Mouse (Mus musculus) ovary, postnatal 14 days (tissue): ENCODE data around the gene Smarcb1.

ENCODE experiments used
- DNase-seq: peaks from one replicate; pipeline ENCODE4 v3.0.0; 2022; ENCODE audit warnings: low spot score

The Smarcb1 gene

GRCm38 (mm10) chr10:75921026-75921725, at the start of gene Smarcb1:
Smarcb1 (minus strand) TSS chr10:75921617.
- peak; percentile 94 for DNase-seq

- DNase-seq: no peak
Observed at GRCm38 (mm10) chr10:75954381-75954811, 33.0 kb upstream of the Smarcb1 start, which contains the start of gene Gm5134. Gm5134 (plus strand) TSS chr10:75954514.

- DNase-seq: no peak
Observed at GRCm38 (mm10) chr10:75951424-75952050, 30.1 kb upstream of the Smarcb1 start.

- DNase-seq: no peak
Observed at GRCm38 (mm10) chr10:75950791-75951210, 29.4 kb upstream of the Smarcb1 start.

GRCm38 (mm10) chr10:75949053-75950045, 27.9 kb upstream of the Smarcb1 start:
- no peak for DNase-seq

- DNase-seq: no peak
Observed at GRCm38 (mm10) chr10:75948079-75948478, 26.7 kb upstream of the Smarcb1 start.

GRCm38 (mm10) chr10:75945896-75946295, 24.5 kb upstream of the Smarcb1 start:
- DNase-seq: no peak

GRCm38 (mm10) chr10:75945213-75945612, 23.8 kb upstream of the Smarcb1 start:
- DNase-seq: no peak

- DNase-seq: no peak
Observed at GRCm38 (mm10) chr10:75944066-75944772, 22.8 kb upstream of the Smarcb1 start.

- DNase-seq: no peak
Observed at GRCm38 (mm10) chr10:75942736-75943477, 21.5 kb upstream of the Smarcb1 start, which contains the start of gene Vpreb3. Vpreb3 (plus strand) TSS chr10:75943057.

GRCm38 (mm10) chr10:75941042-75941824, 19.8 kb upstream of the Smarcb1 start:
- DNase-seq: no peak

GRCm38 (mm10) chr10:75940520-75940919, 19.1 kb upstream of the Smarcb1 start, which contains the start of gene Gm867:
Gm867 (minus strand) TSS chr10:75940672.
- DNase-seq: no peak

GRCm38 (mm10) chr10:75939481-75940234, 18.2 kb upstream of the Smarcb1 start:
- DNase-seq: no peak

GRCm38 (mm10) chr10:75937851-75938643, 16.6 kb upstream of the Smarcb1 start:
- no peak for DNase-seq

GRCm38 (mm10) chr10:75936909-75937667, 15.7 kb upstream of the Smarcb1 start:
- no peak for DNase-seq

- peak; percentile 59 for DNase-seq
Observed at GRCm38 (mm10) chr10:75935680-75936541, 14.5 kb upstream of the Smarcb1 start, which contains the start of gene Mmp11. Mmp11 (minus strand) TSS chr10:75936496.
